Mouse (Mus musculus) embryonic fibroblast, embryonic 13.5 days (primary cell): ENCODE data around the gene Ppp2r1b.

Experiments
- CTCF ChIP-seq: IDR thresholded peaks from 2 replicates; pipeline ENCODE4 v1.5.1; 2011; ENCODE audit warnings: mild to moderate bottlenecking, control low read depth, low read length, moderate library complexity, borderline replicate concordance; ENCODE audit not compliant: insufficient read depth
- POLR2A ChIP-seq: IDR thresholded peaks from 2 replicates; pipeline ENCODE4 v1.6.1; 2011; ENCODE audit warnings: low read depth, mild to moderate bottlenecking, control low read depth, low read length, moderate library complexity

GRCm38 (mm10) chr9:50848821-50849220, 3.7 kb downstream of the Ppp2r1b start:
- TF ChIP-seq CTCF (no peak), POLR2A (no peak)
